Mouse (Mus musculus): Measurements from ENCODE around the gene Unc79.

Unc79 gene

GRCm38 (mm10) chr12:103205561-103205960 is 256.9 kb downstream of the Unc79 start:
- no peak for DNase-seq (ENCODE audit: low spot score)

DNA sequence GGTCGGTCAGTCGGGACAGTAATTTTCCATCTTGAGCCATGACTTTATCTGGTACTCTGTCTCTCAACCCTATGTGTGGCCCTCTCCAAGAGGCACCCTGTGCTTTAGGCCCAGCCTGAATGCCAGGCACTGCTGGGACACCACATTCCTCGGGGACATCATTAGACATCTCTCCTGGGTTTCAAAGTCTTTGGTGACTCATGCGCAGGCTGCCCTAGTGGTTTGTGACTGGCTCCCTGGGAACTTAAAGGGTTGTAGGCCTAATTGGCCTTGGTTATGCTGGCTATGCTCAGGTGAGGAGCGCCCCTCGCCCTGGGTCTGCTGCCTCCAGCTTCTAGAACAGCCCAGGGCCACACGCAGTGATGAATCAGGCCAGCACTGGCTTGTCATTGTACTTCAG is 260.9 kb downstream of the Unc79 start:
- no peak for DNase-seq (ENCODE audit: low spot score)

GRCm38 (mm10) chr12:103211078-103211477 is 262.4 kb downstream of the Unc79 start:
- no peak for DNase-seq (ENCODE audit: low spot score)

- no peak for DNase-seq (ENCODE audit: low spot score)
These were observed 264.9 kb downstream of the Unc79 start for GRCm38 (mm10) chr12:103213591-103213990.

GRCm38 (mm10) chr12:103214270-103214669 is 265.6 kb downstream of the Unc79 start:
- no peak for DNase-seq (ENCODE audit: low spot score)

DNA sequence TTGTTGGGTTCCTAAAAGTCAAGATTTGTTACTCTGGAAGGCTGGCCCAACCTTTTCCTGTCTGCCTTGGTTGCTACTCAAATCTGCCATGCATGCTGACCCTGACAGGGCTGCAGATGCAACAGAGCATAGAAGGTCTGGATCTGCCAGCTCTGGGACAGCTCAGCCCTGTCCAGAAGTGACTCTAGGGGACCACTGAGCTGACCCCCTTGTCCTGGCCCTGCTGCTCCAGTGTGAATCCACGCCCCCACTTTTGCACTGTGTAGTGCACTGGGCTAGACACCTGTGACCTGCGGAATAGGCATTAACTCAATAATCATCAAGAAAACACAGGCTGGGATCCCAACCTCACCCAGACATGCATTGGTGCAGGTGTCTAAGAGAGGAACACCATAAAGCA is 266.1 kb downstream of the Unc79 start:
- no peak for DNase-seq (ENCODE audit: low spot score)

DNA sequence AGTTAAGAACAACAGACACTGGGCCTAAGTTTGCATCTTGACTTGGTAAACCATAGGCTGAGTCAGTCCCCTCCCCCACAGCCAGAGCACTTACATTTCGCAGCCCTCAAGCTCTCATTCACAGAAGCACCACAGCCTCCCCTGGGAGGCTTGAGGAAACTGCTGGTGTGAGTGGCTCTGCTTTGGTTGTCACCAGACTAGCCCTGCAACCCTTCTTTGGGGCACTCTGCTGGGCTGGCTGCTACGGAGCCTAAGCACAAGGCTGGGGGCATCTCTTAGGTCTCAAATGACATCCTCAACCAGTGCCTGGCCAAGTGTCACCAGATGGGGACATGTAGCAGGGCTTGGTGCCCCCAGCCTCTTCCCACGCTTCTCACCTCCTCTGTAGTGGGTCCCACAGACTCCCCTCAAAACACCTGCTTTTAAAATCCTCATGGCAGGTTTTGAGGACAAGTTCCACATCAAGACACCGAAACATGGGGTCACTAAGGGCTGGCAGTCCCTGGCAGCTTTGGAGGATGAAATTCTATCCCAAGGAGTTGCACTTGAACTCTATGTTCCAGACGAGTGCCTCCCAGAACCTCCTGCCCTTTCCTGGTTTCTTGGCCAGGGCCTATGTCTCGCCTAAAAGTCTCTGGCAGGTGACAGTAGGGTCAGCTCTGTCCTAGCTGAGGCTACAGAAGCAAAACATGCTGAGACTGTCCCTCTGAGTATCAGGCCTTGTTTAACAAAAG is 267.4 kb downstream of the Unc79 start:
- DNase-seq (ENCODE audit: low spot score) = no peak

GRCm38 (mm10) chr12:103223671-103224070 is 275.0 kb downstream of the Unc79 start:
- DNase-seq (ENCODE audit: low spot score) = no peak

- DNase-seq (ENCODE audit: low spot score) = no peak
These were observed 277.5 kb downstream of the Unc79 start for GRCm38 (mm10) chr12:103226121-103226520.

- DNase-seq (ENCODE audit: low spot score) = no peak
These were observed 280.4 kb downstream of the Unc79 start for GRCm38 (mm10) chr12:103229058-103229457.
